Mouse (Mus musculus) urinary bladder, postnatal 25 days (tissue): Measurements from ENCODE around the gene Rpap1.
A peak's percentile ranks its signal among the peaks of the same experiment; 100 is the strongest.
"Not testable (repeated sequence)": the region's sequence is repeated elsewhere in the genome, so short reads cannot be mapped to it uniquely, and the experiment has no call there.

Experiments
- DNase-seq: peaks from one replicate; pipeline ENCODE4 v3.0.0; 2022; ENCODE audit warnings: low spot score

Rpap1 gene

DNA sequence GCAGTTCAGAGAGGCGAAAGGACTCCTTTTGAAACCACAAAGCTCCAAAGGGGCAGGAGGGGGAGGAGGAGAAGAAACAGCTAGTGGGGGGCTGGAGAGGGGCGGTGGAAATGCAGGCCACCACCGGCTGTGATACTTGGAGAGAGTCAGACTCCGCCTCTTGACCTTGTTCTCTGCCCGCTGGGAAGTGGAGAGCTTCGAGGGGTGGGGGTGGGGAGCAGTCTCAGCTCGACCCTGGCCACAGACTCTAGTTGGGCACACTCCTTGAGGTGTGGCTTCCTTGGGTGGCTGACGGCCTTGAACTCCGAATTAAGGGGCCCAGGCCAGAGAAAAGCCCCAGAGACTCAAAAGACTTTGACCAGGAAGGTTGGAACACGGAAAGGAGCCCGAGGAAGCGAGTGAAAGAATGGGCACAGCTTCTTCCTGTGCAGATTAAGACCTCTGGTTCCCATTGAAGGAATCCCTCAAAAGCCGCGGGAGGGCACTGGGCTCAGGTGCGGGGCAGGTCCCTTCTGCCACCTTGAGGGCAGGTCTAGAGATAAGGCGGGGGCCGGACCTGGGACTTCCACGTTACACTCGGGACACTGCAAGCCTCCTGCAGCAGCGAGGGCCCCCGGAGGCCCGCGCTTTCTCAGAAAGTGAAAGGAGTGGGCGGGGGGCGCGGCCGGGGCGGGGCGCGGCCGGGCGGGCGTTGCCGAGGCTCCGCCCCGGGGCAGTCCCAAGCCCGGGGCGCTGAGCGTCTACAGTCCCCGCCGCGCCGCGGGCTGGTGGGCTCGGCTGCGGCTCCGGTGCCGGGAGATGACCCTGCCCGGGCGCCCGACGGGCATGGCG is 45.5 kb downstream of the Rpap1 start, which contains the start of gene Itpka:
Gene Itpka (plus strand): TSS at position 757 of the 831 bp plus-strand sequence.
- DNase-seq: peak; percentile 42

DNA sequence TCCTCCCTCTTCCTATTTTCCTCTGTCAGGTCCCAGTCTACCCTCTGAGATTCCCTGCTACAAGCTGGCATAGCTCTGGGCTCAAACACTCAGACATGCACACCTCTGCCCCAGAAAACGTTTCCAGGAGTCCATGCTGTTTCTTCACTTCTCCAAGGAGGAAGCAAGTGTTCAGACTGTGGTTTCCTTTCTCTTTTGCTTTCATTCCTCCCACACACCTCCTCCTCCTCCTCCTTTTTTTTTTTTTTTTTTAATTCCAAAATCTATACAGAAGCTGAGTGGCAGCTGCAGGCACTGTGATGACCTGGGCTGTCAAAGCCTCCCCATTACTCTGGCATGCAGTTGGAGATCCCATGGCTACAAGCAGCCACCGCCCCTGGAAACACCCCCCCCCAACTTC is 46.8 kb downstream of the Rpap1 start:
- DNase-seq: no peak

DNA sequence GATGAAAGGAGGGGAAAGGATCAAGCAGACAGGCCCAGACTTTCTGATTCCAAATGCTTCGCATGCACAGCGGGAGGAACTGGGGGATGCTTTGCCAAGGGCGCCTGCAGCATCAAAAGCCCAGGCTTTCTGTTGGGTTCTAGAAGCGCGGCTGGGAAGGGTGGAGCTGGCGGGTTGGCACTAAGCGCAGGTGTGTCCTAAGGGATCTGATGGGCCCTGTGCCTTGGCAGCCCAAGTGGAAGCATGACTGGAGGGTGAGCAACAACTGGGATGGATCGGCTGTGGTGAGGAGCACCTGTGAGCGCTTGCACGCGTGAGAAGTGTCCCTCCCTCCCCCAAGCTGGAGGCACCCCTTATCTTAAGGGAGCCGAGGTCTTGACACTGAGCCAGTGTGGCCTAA is 50.2 kb downstream of the Rpap1 start:
- no peak for DNase-seq

DNA sequence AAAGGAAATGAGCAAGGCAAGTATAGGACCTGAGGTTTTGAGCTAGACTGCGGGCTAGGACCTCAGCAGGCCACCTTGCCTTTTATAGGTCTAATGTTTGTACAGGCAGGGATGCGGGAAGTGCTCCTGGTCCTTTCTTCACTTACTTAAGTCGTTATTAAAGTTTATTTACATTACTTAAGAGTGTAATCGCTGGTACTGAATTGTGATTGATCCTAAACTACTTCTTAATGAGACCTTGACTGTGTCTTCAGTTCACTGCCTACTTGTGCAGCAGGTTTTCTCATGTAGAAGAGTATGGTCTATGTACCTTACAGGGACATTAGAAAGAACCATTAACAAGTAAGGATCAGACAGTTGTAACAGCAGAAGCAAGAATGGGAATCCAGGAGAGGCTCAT is 56.6 kb downstream of the Rpap1 start:
- DNase-seq: no peak

DNA sequence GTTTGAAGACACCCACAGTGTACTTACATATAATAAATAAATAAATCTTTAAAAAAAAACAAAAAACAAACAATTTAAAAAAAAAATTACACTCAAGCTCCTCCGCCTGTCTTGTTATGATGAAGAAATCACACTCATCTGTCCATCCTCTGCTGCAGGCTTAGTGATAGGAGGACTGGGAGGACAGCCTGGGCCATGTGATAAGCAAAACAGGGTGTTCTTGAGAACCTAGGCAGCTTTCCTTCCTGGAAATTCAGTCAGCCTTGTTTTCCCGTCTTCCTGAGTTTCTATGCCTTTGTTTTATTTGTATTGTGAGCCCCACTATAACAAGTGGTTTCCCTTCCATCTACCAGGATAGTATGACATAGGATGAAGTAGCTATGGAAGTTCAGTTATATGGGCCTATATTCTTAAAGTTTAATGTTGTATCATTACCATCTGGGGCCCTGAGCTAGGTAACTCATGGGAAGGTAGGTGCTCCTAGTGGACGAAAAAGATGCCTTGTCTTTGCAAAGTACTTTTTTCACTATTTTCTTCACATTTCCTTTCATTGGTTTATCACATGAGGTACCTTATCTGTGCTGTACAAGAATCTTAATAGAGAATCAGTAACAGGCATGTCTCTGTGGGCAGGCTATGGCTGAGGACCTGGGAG is 59.4 kb downstream of the Rpap1 start:
- DNase-seq: no peak

DNA sequence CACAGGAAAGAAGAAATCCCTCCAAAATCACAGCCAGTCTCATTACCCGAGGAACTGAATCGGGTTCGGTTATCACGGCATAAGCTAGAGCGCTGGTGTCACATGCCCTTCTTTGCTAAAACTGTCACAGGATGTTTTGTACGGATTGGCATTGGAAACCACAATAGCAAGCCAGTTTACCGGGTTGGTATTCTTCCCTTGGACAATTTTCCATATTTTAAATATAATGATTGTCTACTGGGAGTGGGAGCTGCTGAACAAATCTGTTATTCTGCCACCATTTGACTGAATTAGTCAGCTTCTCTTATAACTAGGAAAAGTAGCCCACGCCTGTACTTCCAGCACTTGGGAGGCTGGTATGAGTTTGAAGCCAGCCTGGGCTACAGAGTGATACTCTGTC is 66.3 kb downstream of the Rpap1 start:
- no peak for DNase-seq

DNA sequence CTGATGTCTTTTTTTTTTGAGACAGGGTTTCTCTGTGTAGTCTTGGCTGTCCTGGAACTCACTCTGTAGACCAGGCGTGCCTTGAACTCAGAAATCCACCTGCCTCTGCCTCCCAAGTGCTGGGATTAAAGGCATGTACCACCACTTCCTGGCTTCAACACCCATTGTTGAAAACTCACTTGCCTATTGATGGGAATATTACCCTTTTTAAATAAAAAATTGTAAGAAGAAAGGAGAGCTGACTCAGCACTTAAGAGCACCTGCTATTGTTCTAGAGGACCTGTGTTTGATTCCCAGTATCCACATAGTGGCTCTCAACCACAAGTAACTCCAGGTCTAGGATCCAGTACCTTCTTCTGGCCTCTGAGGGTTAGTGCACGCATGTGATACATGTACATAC is 71.5 kb downstream of the Rpap1 start:
- DNase-seq: not testable (repeated sequence)
